Mouse (Mus musculus): ENCODE measurements around the gene Dnajc14. TPM values are rescaled to one million over a fixed set of nuclear protein-coding genes. Genes with fewer than 3 reads are reported as not detected.
A peak's percentile ranks its signal among the peaks of the same experiment; 100 is the strongest.

Dnajc14 gene
- polyA plus RNA-seq, 1 experiment from 2014 or later, result 63.2 TPM

GRCm38 (mm10) chr10:128843260-128843659 is 39.4 kb downstream of the Dnajc14 start:
- 96% methylated on average over 5 of the region's 5 CpGs for WGBS
- no peak for ATAC-seq (ENCODE audit: low FRiP score, low TSS enrichment)
- no peaks in the 10 kb centered on the region for H3K27me3 ChIP-seq (ENCODE audit: insufficient read depth, low read length)
- H3K27ac ChIP-seq (ENCODE audit: low read length), result no peak overlapping the region
- H3K9ac ChIP-seq (replicated peaks; ENCODE audit: low read length), result no peak overlapping the region
- H3K4me2 ChIP-seq (replicated peaks; ENCODE audit: low read depth, low read length), result no peak overlapping the region
- H3K36me3 ChIP-seq (ENCODE audit: insufficient read depth, low read length), result peaks cover 43% of the 10 kb centered on the region
- no peaks in the 10 kb centered on the region for H3K9me3 ChIP-seq (ENCODE audit: low read length)
- H3K4me1 ChIP-seq (ENCODE audit: insufficient read depth, low read length), result 0 out of 2 replicates have a peak, but pooled peaks cover 3% of the 10 kb centered on the region
- no peak overlapping the region for H3K4me3 ChIP-seq (ENCODE audit: low read length)

- H3K27ac ChIP-seq (ENCODE audit: low read length), result peak overlapping the region; percentile 56
These were observed 41.7 kb downstream of the Dnajc14 start for GRCm38 (mm10) chr10:128845516-128845915.

GRCm38 (mm10) chr10:128846664-128847063 is 42.8 kb downstream of the Dnajc14 start:
- peaks cover 46% of the 10 kb centered on the region for H3K36me3 ChIP-seq (ENCODE audit: insufficient read depth, low read length)
- no peaks in the 10 kb centered on the region for H3K27me3 ChIP-seq (ENCODE audit: insufficient read depth, low read length)
- WGBS, result 88% methylated on average over 4 of the region's 4 CpGs
- no peaks in the 10 kb centered on the region for H3K9me3 ChIP-seq (ENCODE audit: low read length)
- 0 out of 2 replicates have a peak, but pooled peaks cover 3% of the 10 kb centered on the region for H3K4me1 ChIP-seq (ENCODE audit: insufficient read depth, low read length)
- H3K4me2 ChIP-seq (replicated peaks; ENCODE audit: low read depth, low read length), result no peak overlapping the region
- no peak overlapping the region for H3K27ac ChIP-seq (ENCODE audit: low read length)
- no peak for ATAC-seq (ENCODE audit: low FRiP score, low TSS enrichment)
- H3K9ac ChIP-seq (replicated peaks; ENCODE audit: low read length), result no peak overlapping the region
- no peak overlapping the region for H3K4me3 ChIP-seq (ENCODE audit: low read length)

More at GRCm38 (mm10) chr10:128845516-128845915, 41.7 kb downstream of the Dnajc14 start:
- no peak overlapping the region for H3K9ac ChIP-seq (replicated peaks; ENCODE audit: low read length)
- H3K4me3 ChIP-seq (ENCODE audit: low read length), result no peak overlapping the region
- no peaks in the 10 kb centered on the region for H3K27me3 ChIP-seq (ENCODE audit: insufficient read depth, low read length)
- no peak for ATAC-seq (ENCODE audit: low FRiP score, low TSS enrichment)
- H3K4me2 ChIP-seq (replicated peaks; ENCODE audit: low read depth, low read length), result peak overlapping the region; percentile 18; the same call in 1 of the 2 replicates
- H3K9me3 ChIP-seq (ENCODE audit: low read length), result no peaks in the 10 kb centered on the region
- H3K36me3 ChIP-seq (ENCODE audit: insufficient read depth, low read length), result peaks cover 49% of the 10 kb centered on the region
- 34% methylated on average over 2 of the region's 2 CpGs for WGBS
- H3K4me1 ChIP-seq (ENCODE audit: insufficient read depth, low read length), result 0 out of 2 replicates have a peak, but pooled peaks cover 3% of the 10 kb centered on the region

- no peak overlapping the region for H3K4me2 ChIP-seq (replicated peaks; ENCODE audit: low read depth, low read length)
These were observed 44.6 kb downstream of the Dnajc14 start for GRCm38 (mm10) chr10:128848426-128848825.

GRCm38 (mm10) chr10:128850339-128850738 is 46.5 kb downstream of the Dnajc14 start:
- H3K36me3 ChIP-seq (ENCODE audit: insufficient read depth, low read length), result peaks cover 37% of the 10 kb centered on the region
- no peak overlapping the region for H3K9ac ChIP-seq (replicated peaks; ENCODE audit: low read length)
- no peaks in the 10 kb centered on the region for H3K9me3 ChIP-seq (ENCODE audit: low read length)
- H3K4me2 ChIP-seq (replicated peaks; ENCODE audit: low read depth, low read length), result no peak overlapping the region
- ATAC-seq (ENCODE audit: low FRiP score, low TSS enrichment), result no peak
- no peak overlapping the region for H3K4me3 ChIP-seq (ENCODE audit: low read length)
- 34% methylated on average over 3 of the region's 3 CpGs for WGBS
- 0 out of 2 replicates have a peak, but pooled peaks cover 3% of the 10 kb centered on the region for H3K4me1 ChIP-seq (ENCODE audit: insufficient read depth, low read length)
- H3K27me3 ChIP-seq (ENCODE audit: insufficient read depth, low read length), result no peaks in the 10 kb centered on the region
- H3K27ac ChIP-seq (ENCODE audit: low read length), result no peak overlapping the region

More at GRCm38 (mm10) chr10:128848426-128848825, 44.6 kb downstream of the Dnajc14 start:
- H3K4me1 ChIP-seq (ENCODE audit: insufficient read depth, low read length), result 0 out of 2 replicates have a peak, but pooled peaks cover 3% of the 10 kb centered on the region
- no peaks in the 10 kb centered on the region for H3K9me3 ChIP-seq (ENCODE audit: low read length)
- no peaks in the 10 kb centered on the region for H3K27me3 ChIP-seq (ENCODE audit: insufficient read depth, low read length)
- 35% methylated on average over 2 of the region's 2 CpGs for WGBS
- no peak overlapping the region for H3K9ac ChIP-seq (replicated peaks; ENCODE audit: low read length)
- ATAC-seq (ENCODE audit: low FRiP score, low TSS enrichment), result no peak
- no peak overlapping the region for H3K4me3 ChIP-seq (ENCODE audit: low read length)
- peaks cover 35% of the 10 kb centered on the region for H3K36me3 ChIP-seq (ENCODE audit: insufficient read depth, low read length)
- H3K27ac ChIP-seq (ENCODE audit: low read length), result no peak overlapping the region

- Histone ChIP-seq H3K27me3 (ENCODE audit: insufficient read depth, low read length) (no peaks in the 10 kb centered on the region), H3K4me2 (replicated peaks; ENCODE audit: low read depth, low read length) (no peak overlapping the region), H3K4me1 (ENCODE audit: insufficient read depth, low read length) (no peaks in the 10 kb centered on the region), H3K4me3 (ENCODE audit: low read length) (no peak overlapping the region), H3K27ac (ENCODE audit: low read length) (no peak overlapping the region), H3K9me3 (ENCODE audit: low read length) (no peaks in the 10 kb centered on the region), H3K36me3 (ENCODE audit: insufficient read depth, low read length) (peaks cover 20% of the 10 kb centered on the region), H3K9ac (replicated peaks; ENCODE audit: low read length) (no peak overlapping the region)
- ATAC-seq (ENCODE audit: low FRiP score, low TSS enrichment), result no peak
These were observed 57.3 kb downstream of the Dnajc14 start for GRCm38 (mm10) chr10:128861176-128861575.

- H3K4me3 ChIP-seq (ENCODE audit: low read length), result no peak overlapping the region
- ATAC-seq (ENCODE audit: low FRiP score, low TSS enrichment), result no peak
- no peak overlapping the region for H3K9ac ChIP-seq (replicated peaks; ENCODE audit: low read length)
- no peak overlapping the region for H3K27ac ChIP-seq (ENCODE audit: low read length)
- H3K4me2 ChIP-seq (replicated peaks; ENCODE audit: low read depth, low read length), result no peak overlapping the region
- H3K36me3 ChIP-seq (ENCODE audit: insufficient read depth, low read length), result peaks cover 18% of the 10 kb centered on the region
- H3K27me3 ChIP-seq (ENCODE audit: insufficient read depth, low read length), result no peaks in the 10 kb centered on the region
- WGBS, result 81% methylated on average over 3 of the region's 3 CpGs
- no peaks in the 10 kb centered on the region for H3K9me3 ChIP-seq (ENCODE audit: low read length)
- no peaks in the 10 kb centered on the region for H3K4me1 ChIP-seq (ENCODE audit: insufficient read depth, low read length)
These were observed 62.2 kb downstream of the Dnajc14 start for GRCm38 (mm10) chr10:128866042-128866441.

GRCm38 (mm10) chr10:128866518-128866917 is 62.7 kb downstream of the Dnajc14 start:
- WGBS, result 90% methylated on average over 1 of the region's 1 CpGs
- no peaks in the 10 kb centered on the region for H3K4me1 ChIP-seq (ENCODE audit: insufficient read depth, low read length)
- no peak overlapping the region for H3K4me2 ChIP-seq (replicated peaks; ENCODE audit: low read depth, low read length)
- H3K9me3 ChIP-seq (ENCODE audit: low read length), result no peaks in the 10 kb centered on the region
- no peak for ATAC-seq (ENCODE audit: low FRiP score, low TSS enrichment)
- no peak overlapping the region for H3K4me3 ChIP-seq (ENCODE audit: low read length)
- H3K36me3 ChIP-seq (ENCODE audit: insufficient read depth, low read length), result peaks cover 21% of the 10 kb centered on the region
- H3K9ac ChIP-seq (replicated peaks; ENCODE audit: low read length), result no peak overlapping the region
- H3K27ac ChIP-seq (ENCODE audit: low read length), result no peak overlapping the region
- H3K27me3 ChIP-seq (ENCODE audit: insufficient read depth, low read length), result no peaks in the 10 kb centered on the region

Other genes starting within 250 kb of the Dnajc14 start
- gene Pa2g4, start 238.1 kb upstream of the Dnajc14 start, polyA plus RNA-seq (2015; fragmentation: Nextera tagmentation; extraction: Ambion mirVana), result 200 and 203 TPM in 2 replicates
- 11.5 and 12.8 TPM in 2 replicates for gene Erbb3, start 214.4 kb upstream of the Dnajc14 start, polyA plus RNA-seq (2015; fragmentation: Nextera tagmentation; extraction: Ambion mirVana)
- 628 and 640 TPM in 2 replicates for gene Rps26, start 177.3 kb upstream of the Dnajc14 start, polyA plus RNA-seq (2015; fragmentation: Nextera tagmentation; extraction: Ambion mirVana)
- 1.4 and 2.0 TPM in 2 replicates for gene Ikzf4, start 158.1 kb upstream of the Dnajc14 start, polyA plus RNA-seq (2015; fragmentation: Nextera tagmentation; extraction: Ambion mirVana)
- 15.9 and 16.3 TPM in 2 replicates for gene Suox, start 130.0 kb upstream of the Dnajc14 start, polyA plus RNA-seq (2015; fragmentation: Nextera tagmentation; extraction: Ambion mirVana)
- 84.4 and 86.0 TPM in 2 replicates for gene Rab5b, start 107.8 kb upstream of the Dnajc14 start, polyA plus RNA-seq (2015; fragmentation: Nextera tagmentation; extraction: Ambion mirVana)
- gene Pmel, start 99.9 kb upstream of the Dnajc14 start, polyA plus RNA-seq (2015; fragmentation: Nextera tagmentation; extraction: Ambion mirVana), result 1.5 and 1.7 TPM in 2 replicates
- gene Cdk2, start 99.0 kb upstream of the Dnajc14 start, polyA plus RNA-seq (2015; fragmentation: Nextera tagmentation; extraction: Ambion mirVana), result 100 and 105 TPM in 2 replicates
- 6.8 and 7.8 TPM in 2 replicates for gene Dgka, start 59.2 kb upstream of the Dnajc14 start, polyA plus RNA-seq (2015; fragmentation: Nextera tagmentation; extraction: Ambion mirVana)
- gene Pym1, start 56.2 kb upstream of the Dnajc14 start, polyA plus RNA-seq (2015; fragmentation: Nextera tagmentation; extraction: Ambion mirVana), result 40.0 and 40.3 TPM in 2 replicates
- 0.89 and 0.98 TPM in 2 replicates for gene Mmp19, start 13.2 kb upstream of the Dnajc14 start, polyA plus RNA-seq (2015; fragmentation: Nextera tagmentation; extraction: Ambion mirVana)
- 19.3 and 22.9 TPM in 2 replicates for gene Tmem198b, start 308 bp downstream of the Dnajc14 start, polyA plus RNA-seq (2015; fragmentation: Nextera tagmentation; extraction: Ambion mirVana)
- 194 and 198 TPM in 2 replicates for gene Sarnp, start 13.3 kb downstream of the Dnajc14 start, polyA plus RNA-seq (2015; fragmentation: Nextera tagmentation; extraction: Ambion mirVana)
- gene Ormdl2, start 17.6 kb downstream of the Dnajc14 start, polyA plus RNA-seq (2015; fragmentation: Nextera tagmentation; extraction: Ambion mirVana), result 94.4 and 100 TPM in 2 replicates
- 6.8 and 7.8 TPM in 2 replicates for gene Gdf11, start 87.7 kb downstream of the Dnajc14 start, polyA plus RNA-seq (2015; fragmentation: Nextera tagmentation; extraction: Ambion mirVana)
- gene Cd63, start 96.9 kb downstream of the Dnajc14 start, polyA plus RNA-seq (2015; fragmentation: Nextera tagmentation; extraction: Ambion mirVana), result 775 and 850 TPM in 2 replicates
- 17.7 and 20.5 TPM in 2 replicates for gene Rdh5, start 118.8 kb downstream of the Dnajc14 start, polyA plus RNA-seq (2015; fragmentation: Nextera tagmentation; extraction: Ambion mirVana)
- gene Bloc1s1, start 120.0 kb downstream of the Dnajc14 start, polyA plus RNA-seq (2015; fragmentation: Nextera tagmentation; extraction: Ambion mirVana), result 227 and 234 TPM in 2 replicates
- gene Itga7, start 129.8 kb downstream of the Dnajc14 start, polyA plus RNA-seq (2015; fragmentation: Nextera tagmentation; extraction: Ambion mirVana), result 3.9 and 4.0 TPM in 2 replicates
- 12.0 and 17.1 TPM in 2 replicates for gene Mettl7b, start 156.9 kb downstream of the Dnajc14 start, polyA plus RNA-seq (2015; fragmentation: Nextera tagmentation; extraction: Ambion mirVana)
- not detected in 2 replicates for gene Olfr9, start 185.4 kb downstream of the Dnajc14 start, polyA plus RNA-seq (2015; fragmentation: Nextera tagmentation; extraction: Ambion mirVana)
- gene Olfr763, start 206.7 kb downstream of the Dnajc14 start, polyA plus RNA-seq (2015; fragmentation: Nextera tagmentation; extraction: Ambion mirVana), result not detected in 2 replicates
- gene Olfr764-ps1, start 235.8 kb downstream of the Dnajc14 start, polyA plus RNA-seq (2015; fragmentation: Nextera tagmentation; extraction: Ambion mirVana), result not detected in 2 replicates
- not detected in 2 replicates for gene Olfr765, start 245.9 kb downstream of the Dnajc14 start, polyA plus RNA-seq (2015; fragmentation: Nextera tagmentation; extraction: Ambion mirVana)

All from kidney, embryonic 16.5 days (tissue).